Mouse (Mus musculus) right cerebral cortex, postnatal 14 days (tissue): ENCODE data around the gene Plch2.

Source experiments
- DNase-seq: peaks from one replicate; pipeline ENCODE4 v3.0.0; 2022

The Plch2 gene

GRCm38 (mm10) chr4:155019336-155019847 lies 37.2 kb downstream of the Plch2 start:
- peak; percentile 54 for DNase-seq

- no peak for DNase-seq
Observed at GRCm38 (mm10) chr4:155018601-155019335, 37.8 kb downstream of the Plch2 start.

- DNase-seq = no peak
Observed at GRCm38 (mm10) chr4:155018066-155018465, 38.5 kb downstream of the Plch2 start.

- DNase-seq = no peak
Observed at GRCm38 (mm10) chr4:155017253-155017878, 39.2 kb downstream of the Plch2 start.

- no peak for DNase-seq
Observed at GRCm38 (mm10) chr4:155016807-155017206, 39.8 kb downstream of the Plch2 start.

- no peak for DNase-seq
Observed at GRCm38 (mm10) chr4:155015550-155015949, 41.0 kb downstream of the Plch2 start.

- DNase-seq = peak; percentile 58
Observed at GRCm38 (mm10) chr4:155014791-155015190, 41.8 kb downstream of the Plch2 start.

- DNase-seq = no peak
Observed at GRCm38 (mm10) chr4:155014244-155014643, 42.3 kb downstream of the Plch2 start.

GRCm38 (mm10) chr4:155012788-155013187 lies 43.8 kb downstream of the Plch2 start:
- peak; percentile 55 for DNase-seq

GRCm38 (mm10) chr4:155012115-155012514 lies 44.5 kb downstream of the Plch2 start:
- DNase-seq = no peak

GRCm38 (mm10) chr4:155011312-155012025 lies 45.1 kb downstream of the Plch2 start:
- DNase-seq = no peak

GRCm38 (mm10) chr4:155010870-155011269 lies 45.7 kb downstream of the Plch2 start:
- DNase-seq = peak; percentile 55

GRCm38 (mm10) chr4:155009216-155009615 lies 47.4 kb downstream of the Plch2 start:
- DNase-seq = no peak

GRCm38 (mm10) chr4:155008075-155008474 lies 48.5 kb downstream of the Plch2 start:
- no peak for DNase-seq

GRCm38 (mm10) chr4:155007641-155008040 lies 48.9 kb downstream of the Plch2 start:
- DNase-seq = no peak

- DNase-seq = no peak
Observed at GRCm38 (mm10) chr4:155006296-155006695, 50.3 kb downstream of the Plch2 start.

- DNase-seq = no peak
Observed at GRCm38 (mm10) chr4:155005278-155005677, 51.3 kb downstream of the Plch2 start.

- no peak for DNase-seq
Observed at GRCm38 (mm10) chr4:154999379-154999778, 57.2 kb downstream of the Plch2 start.

GRCm38 (mm10) chr4:154996572-154997154 lies 59.9 kb downstream of the Plch2 start:
- no peak for DNase-seq

- no peak for DNase-seq
Observed at GRCm38 (mm10) chr4:154994876-154995275, 61.7 kb downstream of the Plch2 start.

GRCm38 (mm10) chr4:154986750-154987149 lies 69.8 kb downstream of the Plch2 start:
- no peak for DNase-seq

- peak; percentile 89 for DNase-seq
Observed at GRCm38 (mm10) chr4:154986096-154986495, 70.5 kb downstream of the Plch2 start.

- no peak for DNase-seq
Observed at GRCm38 (mm10) chr4:154985151-154985777, 71.3 kb downstream of the Plch2 start.
